Mouse (Mus musculus) myocyte (in vitro differentiated cells): Measurements from ENCODE around the gene Ets1.

Source experiments
- CEBPB ChIP-seq: IDR thresholded peaks from 2 replicates; pipeline ENCODE4 v1.6.1; 2011; ENCODE audit warnings: mild to moderate bottlenecking, moderate library complexity; ENCODE audit not compliant: poor library complexity, insufficient read depth, severe bottlenecking
- MYOG ChIP-seq, 3 experiments: IDR thresholded peaks; one replicate each; pipeline ENCODE4 v1.6.1; 2011; ENCODE audit warnings: control low read depth in 2 of 3, low read depth in 2 of 3, mild to moderate bottlenecking in 2 of 3; ENCODE audit not compliant: insufficient read length in 2 of 3, control insufficient read depth in 1 of 3, insufficient read depth in 1 of 3
- POLR2A ChIP-seq: IDR thresholded peaks from one replicate; pipeline ENCODE4 v1.6.1; 2011; ENCODE audit warnings: low read depth, mild to moderate bottlenecking, control low read depth, moderate library complexity; ENCODE audit not compliant: insufficient read length
- POLR2AphosphoS2 ChIP-seq: IDR thresholded peaks from one replicate; pipeline ENCODE4 v1.6.1; 2011; ENCODE audit warnings: low read depth, control low read depth; ENCODE audit not compliant: insufficient read length
- REST ChIP-seq: IDR thresholded peaks from one replicate; pipeline ENCODE4 v1.6.1; 2011; ENCODE audit warnings: mild to moderate bottlenecking, control low read depth, moderate library complexity; ENCODE audit not compliant: insufficient read depth, insufficient read length
- TCF12 ChIP-seq: IDR thresholded peaks from one replicate; pipeline ENCODE4 v1.6.1; 2011; ENCODE audit warnings: mild to moderate bottlenecking, control low read depth; ENCODE audit not compliant: poor library complexity, insufficient read depth, severe bottlenecking
- TCF3 ChIP-seq: IDR thresholded peaks from one replicate; pipeline ENCODE4 v1.6.1; 2011; ENCODE audit warnings: low read depth, control low read depth; ENCODE audit not compliant: insufficient read length

GRCm38 (mm10) chr9:32787091-32787490 lies 151.1 kb downstream of the Ets1 start:
- TF ChIP-seq POLR2A (no peak), CEBPB (no peak), POLR2AphosphoS2 (no peak), MYOG (IDR thresholded peaks at IDR 0.05; ENCODE audit: control insufficient read depth in 1 of 3, insufficient read depth in 1 of 3, insufficient read length in 2 of 3, low read depth in 2 of 3) (no peak), REST (no peak), TCF3 (no peak), TCF12 (no peak)
